Mouse (Mus musculus): ENCODE results near the gene Dpy19l3. TPM values are rescaled to one million over a fixed set of nuclear protein-coding genes. Genes with fewer than 3 reads are reported as not detected.

Dpy19l3 gene
- polyA plus RNA-seq, 1 experiment from 2014 or later, result 6.6 TPM

GRCm38 (mm10) chr7:35747397-35747964 lies 6.8 kb downstream of the Dpy19l3 start:
- ATAC-seq (ENCODE audit: low read depth) (no peak), DNase-seq (no peak)
- Histone ChIP-seq H3K27ac (no peak overlapping the region), H3K4me1 (replicated peaks) (peaks cover 12% of the 10 kb centered on the region), H3K9ac (no peak overlapping the region), H3K4me2 (no peak overlapping the region), H3K36me3 (peaks cover 33% of the 10 kb centered on the region), H3K27me3 (no peaks in the 10 kb centered on the region), H3K4me3 (replicated peaks) (no peak overlapping the region), H3K9me3 (replicated peaks) (no peaks in the 10 kb centered on the region)
- WGBS (ENCODE audit: insufficient replicate concordance), result 86% methylated on average over 14 of the region's 14 CpGs

GRCm38 (mm10) chr7:35746686-35747396 lies 7.4 kb downstream of the Dpy19l3 start:
- WGBS (ENCODE audit: insufficient replicate concordance), result 82% methylated on average over 12 of the region's 12 CpGs
- Histone ChIP-seq H3K9ac (no peak overlapping the region), H3K27ac (no peak overlapping the region), H3K4me3 (replicated peaks) (no peak overlapping the region), H3K4me2 (no peak overlapping the region), H3K27me3 (no peaks in the 10 kb centered on the region), H3K4me1 (replicated peaks) (peaks cover 12% of the 10 kb centered on the region), H3K9me3 (replicated peaks) (no peaks in the 10 kb centered on the region), H3K36me3 (peaks cover 33% of the 10 kb centered on the region)
- DNase-seq (no peak), ATAC-seq (ENCODE audit: low read depth) (no peak)

GRCm38 (mm10) chr7:35745281-35745702 lies 9.0 kb downstream of the Dpy19l3 start:
- DNase-seq, result no peak
- WGBS (ENCODE audit: insufficient replicate concordance), result 53% methylated on average over 6 of the region's 6 CpGs

GRCm38 (mm10) chr7:35744771-35745170 lies 9.5 kb downstream of the Dpy19l3 start:
- no peak overlapping the region for H3K4me2 ChIP-seq
- H3K27ac ChIP-seq, result peak overlapping the region; percentile 64
- H3K9ac ChIP-seq, result no peak overlapping the region
- DNase-seq (no peak), ATAC-seq (ENCODE audit: low read depth) (no peak)
- peaks cover 29% of the 10 kb centered on the region for H3K36me3 ChIP-seq
- WGBS (ENCODE audit: insufficient replicate concordance), result 70% methylated on average over 9 of the region's 9 CpGs
- H3K4me3 ChIP-seq (replicated peaks), result no peak overlapping the region
- H3K27me3 ChIP-seq, result no peaks in the 10 kb centered on the region
- peaks cover 12% of the 10 kb centered on the region for H3K4me1 ChIP-seq (replicated peaks)
- no peaks in the 10 kb centered on the region for H3K9me3 ChIP-seq (replicated peaks)

More at GRCm38 (mm10) chr7:35745281-35745702, 9.0 kb downstream of the Dpy19l3 start:
- peak; percentile 74 for ATAC-seq (ENCODE audit: low read depth)
- Histone ChIP-seq H3K36me3 (peaks cover 30% of the 10 kb centered on the region), H3K27ac (peak overlapping the region; percentile 64), H3K9me3 (replicated peaks) (no peaks in the 10 kb centered on the region), H3K4me3 (replicated peaks) (no peak overlapping the region), H3K9ac (no peak overlapping the region), H3K4me2 (no peak overlapping the region), H3K27me3 (no peaks in the 10 kb centered on the region), H3K4me1 (replicated peaks) (peaks cover 12% of the 10 kb centered on the region)

GRCm38 (mm10) chr7:35742310-35742709 lies 11.9 kb downstream of the Dpy19l3 start:
- H3K27ac ChIP-seq, result no peak overlapping the region
- H3K4me2 ChIP-seq, result no peak overlapping the region
- H3K9me3 ChIP-seq (replicated peaks), result no peaks in the 10 kb centered on the region
- DNase-seq, result no peak
- peaks cover 9% of the 10 kb centered on the region for H3K36me3 ChIP-seq
- peaks cover 12% of the 10 kb centered on the region for H3K4me1 ChIP-seq (replicated peaks)
- no peak overlapping the region for H3K4me3 ChIP-seq (replicated peaks)
- 65% methylated on average over 5 of the region's 5 CpGs for WGBS (ENCODE audit: insufficient replicate concordance)
- no peaks in the 10 kb centered on the region for H3K27me3 ChIP-seq
- no peak overlapping the region for H3K9ac ChIP-seq
- ATAC-seq (ENCODE audit: low read depth), result no peak

- Histone ChIP-seq H3K27ac (no peak overlapping the region), H3K36me3 (peaks cover 7% of the 10 kb centered on the region), H3K4me2 (no peak overlapping the region), H3K4me1 (replicated peaks) (peaks cover 12% of the 10 kb centered on the region), H3K27me3 (no peaks in the 10 kb centered on the region), H3K9me3 (replicated peaks) (no peaks in the 10 kb centered on the region), H3K4me3 (replicated peaks) (no peak overlapping the region), H3K9ac (no peak overlapping the region)
- DNase-seq, result no peak
- no peak for ATAC-seq (ENCODE audit: low read depth)
- WGBS (ENCODE audit: insufficient replicate concordance), result 73% methylated on average over 5 of the region's 5 CpGs
Measured at GRCm38 (mm10) chr7:35741858-35742257, 12.4 kb downstream of the Dpy19l3 start.

GRCm38 (mm10) chr7:35740489-35741230 lies 13.6 kb downstream of the Dpy19l3 start:
- H3K4me3 ChIP-seq (replicated peaks), result no peak overlapping the region
- no peaks in the 10 kb centered on the region for H3K9me3 ChIP-seq (replicated peaks)
- peaks cover 9% of the 10 kb centered on the region for H3K36me3 ChIP-seq
- peaks cover 8% of the 10 kb centered on the region for H3K4me1 ChIP-seq (replicated peaks)
- no peak overlapping the region for H3K4me2 ChIP-seq
- H3K9ac ChIP-seq, result no peak overlapping the region
- H3K27me3 ChIP-seq, result no peaks in the 10 kb centered on the region
- ATAC-seq (ENCODE audit: low read depth) (no peak), DNase-seq (peak; percentile 44)
- WGBS (ENCODE audit: insufficient replicate concordance), result 72% methylated on average over 5 of the region's 5 CpGs
- no peak overlapping the region for H3K27ac ChIP-seq

GRCm38 (mm10) chr7:35738871-35739270 lies 15.4 kb downstream of the Dpy19l3 start:
- Histone ChIP-seq H3K4me2 (no peak overlapping the region), H3K9me3 (replicated peaks) (no peaks in the 10 kb centered on the region), H3K9ac (no peak overlapping the region), H3K27ac (no peak overlapping the region), H3K27me3 (no peaks in the 10 kb centered on the region), H3K4me3 (replicated peaks) (no peak overlapping the region), H3K4me1 (replicated peaks) (peaks cover 7% of the 10 kb centered on the region; the same call in 1 of the 2 replicates), H3K36me3 (peaks cover 8% of the 10 kb centered on the region)
- DNase-seq, result no peak
- no peak for ATAC-seq (ENCODE audit: low read depth)

- DNase-seq (no peak), ATAC-seq (ENCODE audit: low read depth) (no peak)
- no peaks in the 10 kb centered on the region for H3K9me3 ChIP-seq (replicated peaks)
- H3K4me1 ChIP-seq (replicated peaks), result no peaks in the 10 kb centered on the region
- 76% methylated on average over 14 of the region's 14 CpGs for WGBS (ENCODE audit: insufficient replicate concordance)
- H3K27me3 ChIP-seq, result no peaks in the 10 kb centered on the region
- no peak overlapping the region for H3K4me2 ChIP-seq
- H3K4me3 ChIP-seq (replicated peaks), result no peak overlapping the region
- no peak overlapping the region for H3K27ac ChIP-seq
- H3K36me3 ChIP-seq, result peaks cover 8% of the 10 kb centered on the region
- H3K9ac ChIP-seq, result no peak overlapping the region
Measured at GRCm38 (mm10) chr7:35733313-35734050, 20.8 kb downstream of the Dpy19l3 start.

GRCm38 (mm10) chr7:35732585-35733059 lies 21.6 kb downstream of the Dpy19l3 start:
- H3K27ac ChIP-seq, result no peak overlapping the region
- 77% methylated on average over 10 of the region's 10 CpGs for WGBS (ENCODE audit: insufficient replicate concordance)
- H3K4me2 ChIP-seq, result no peak overlapping the region
- no peak overlapping the region for H3K9ac ChIP-seq
- H3K4me3 ChIP-seq (replicated peaks), result no peak overlapping the region
- no peaks in the 10 kb centered on the region for H3K9me3 ChIP-seq (replicated peaks)
- ATAC-seq (ENCODE audit: low read depth), result no peak
- no peaks in the 10 kb centered on the region for H3K27me3 ChIP-seq
- no peak for DNase-seq
- no peaks in the 10 kb centered on the region for H3K4me1 ChIP-seq (replicated peaks)
- peaks cover 6% of the 10 kb centered on the region for H3K36me3 ChIP-seq

GRCm38 (mm10) chr7:35729621-35730031 lies 24.6 kb downstream of the Dpy19l3 start:
- DNase-seq, result no peak
- 66% methylated on average over 9 of the region's 9 CpGs for WGBS (ENCODE audit: insufficient replicate concordance)
- no peak for ATAC-seq (ENCODE audit: low read depth)

More at GRCm38 (mm10) chr7:35729621-35730031, 24.6 kb downstream of the Dpy19l3 start:
- Histone ChIP-seq H3K9ac (no peak overlapping the region), H3K27ac (no peak overlapping the region), H3K4me2 (no peak overlapping the region), H3K9me3 (replicated peaks) (no peaks in the 10 kb centered on the region), H3K4me1 (replicated peaks) (no peaks in the 10 kb centered on the region), H3K4me3 (replicated peaks) (no peak overlapping the region), H3K27me3 (no peaks in the 10 kb centered on the region), H3K36me3 (peaks cover 3% of the 10 kb centered on the region; the same call in 1 of the 2 replicates)
